Mouse (Mus musculus): Measurements from ENCODE around the gene Cep131. TPM values are rescaled to one million over a fixed set of nuclear protein-coding genes. Genes with fewer than 3 reads are reported as not detected.

The Cep131 gene
- polyA plus RNA-seq, 1 experiment, result 10.4 TPM

DNA sequence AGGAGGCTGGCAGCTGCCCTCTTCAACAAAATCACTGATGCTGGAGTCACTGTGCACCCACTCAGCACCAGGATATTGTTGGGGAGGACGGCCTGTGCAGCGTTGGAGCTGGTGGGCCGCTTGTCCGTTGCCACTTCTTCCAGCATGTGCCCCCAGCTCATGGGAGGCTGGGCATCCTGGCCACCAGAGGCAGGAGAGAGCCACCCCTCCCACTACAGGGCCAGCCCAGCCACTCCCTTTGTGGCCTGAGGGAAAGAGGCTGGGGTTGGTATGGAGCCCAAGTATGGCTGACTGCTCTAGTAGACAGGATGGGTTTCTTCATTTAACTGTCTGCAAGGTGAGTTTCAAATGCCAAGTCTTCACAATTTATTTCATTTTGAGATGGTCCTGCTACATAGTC is 71.9 kb downstream of the Cep131 start:
- Histone ChIP-seq H3K9me3 (no peaks in the 10 kb centered on the region), H3K4me1 (peaks cover 25% of the 10 kb centered on the region), H3K27me3 (replicated peaks) (peaks cover 86% of the 10 kb centered on the region), H3K36me3 (replicated peaks; ENCODE audit: low read length) (peaks cover 67% of the 10 kb centered on the region), H3K4me3 (replicated peaks) (no peak overlapping the region)
- TF ChIP-seq GATA1 (IDR thresholded peaks at IDR 0.05; ENCODE audit: borderline replicate concordance, low read length), result no peak
- no peak for TF ChIP-seq FLI1 (IDR thresholded peaks at IDR 0.05; ENCODE audit: low read length)

Other genes with a start within 250 kb of the Cep131 start
- gene Chmp6, start 173.4 kb downstream of the Cep131 start, polyA plus RNA-seq (2012; ENCODE audit: insufficient read depth, low replicate concordance), result 58.8 and 62.5 TPM in 2 replicates
- 37.8 and 62.9 TPM in 2 replicates for gene Baiap2, start 144.1 kb downstream of the Cep131 start, polyA plus RNA-seq (2012; ENCODE audit: insufficient read depth, low replicate concordance)
- gene Aatk, start 39.7 kb downstream of the Cep131 start, polyA plus RNA-seq (2012; ENCODE audit: insufficient read depth, low replicate concordance), result 4.9 and 5.4 TPM in 2 replicates
- 16.1 and 46.5 TPM in 2 replicates for gene Tepsin, start 11.9 kb upstream of the Cep131 start, polyA plus RNA-seq (2012; ENCODE audit: insufficient read depth, low replicate concordance)
- gene Ndufaf8, start 12.1 kb upstream of the Cep131 start, polyA plus RNA-seq (2012; ENCODE audit: insufficient read depth, low replicate concordance), result 49.5 and 106 TPM in 2 replicates
- 80.2 and 247 TPM in 2 replicates for gene Slc38a10, start 64.5 kb upstream of the Cep131 start, polyA plus RNA-seq (2012; ENCODE audit: insufficient read depth, low replicate concordance)
- gene Bahcc1, start 146.1 kb upstream of the Cep131 start, polyA plus RNA-seq (2012; ENCODE audit: insufficient read depth, low replicate concordance), result 10.2 and 26.1 TPM in 2 replicates

All from megakaryocyte, embryonic 14.5 days (primary cell).